Mouse (Mus musculus) liver, adult 2 months (tissue): ENCODE measurements at regions not wholly inside any gene's neighbourhood (a gene's known extent, or its start where the extent isn't known, plus 50 kb on each side); places are given as distances from the start of the nearest gene placed in this dataset.

Experiments
- CTCF ChIP-seq: fragments of 200-500 bp; IDR thresholded peaks from 2 replicates; pipeline ENCODE4 v1.5.1; 2011; ENCODE audit warnings: low read depth, low read length, control low read depth
- POLR2A ChIP-seq: fragments of 200-500 bp; IDR thresholded peaks from 2 replicates; pipeline ENCODE4 v1.6.1; 2011; ENCODE audit warnings: low read length, control low read depth; ENCODE audit not compliant: insufficient read depth; ENCODE audit errors: extremely low read depth

GRCm38 (mm10) chr1:121620262-121620661 is 52.5 kb upstream of the Ddx18 start:
- TF ChIP-seq CTCF (no peak), POLR2A (no peak)
